Mouse (Mus musculus) embryonic fibroblast, embryonic 13.5 days (primary cell): ENCODE measurements at regions not wholly inside any gene's neighbourhood (a gene's known extent, or its start where the extent isn't known, plus 50 kb on each side); places are given as distances from the start of the nearest gene placed in this dataset.

Experiments
- H3K27ac ChIP-seq: 2 replicates; pipeline ENCODE4 v1.5.1; 2012; ENCODE audit warnings: low read length, control low read depth, inconsistent platforms; ENCODE audit not compliant: insufficient read depth
- H3K4me1 ChIP-seq: 2 replicates; pipeline ENCODE4 v1.6.1; 2011; ENCODE audit warnings: low read length; ENCODE audit not compliant: control insufficient read depth, insufficient read depth
- H3K4me3 ChIP-seq: 2 replicates; pipeline ENCODE4 v1.5.1; 2011; ENCODE audit warnings: mild to moderate bottlenecking, control low read depth, low read length; ENCODE audit not compliant: insufficient read depth
- CTCF ChIP-seq: IDR thresholded peaks from 2 replicates; pipeline ENCODE4 v1.5.1; 2011; ENCODE audit warnings: mild to moderate bottlenecking, control low read depth, low read length, moderate library complexity, borderline replicate concordance; ENCODE audit not compliant: insufficient read depth
- POLR2A ChIP-seq: IDR thresholded peaks from 2 replicates; pipeline ENCODE4 v1.6.1; 2011; ENCODE audit warnings: low read depth, mild to moderate bottlenecking, control low read depth, low read length, moderate library complexity

- no peak overlapping the region for H3K27ac ChIP-seq
- no peak overlapping the region for H3K4me3 ChIP-seq
- no peaks in the 10 kb centered on the region for H3K4me1 ChIP-seq
- TF ChIP-seq POLR2A (no peak), CTCF (no peak)
Observed at GRCm38 (mm10) chr19:21150241-21150640, 121.8 kb upstream of the Zfand5 start.

- peaks cover 6% of the 10 kb centered on the region; the same call in 1 of the 2 replicates for H3K4me1 ChIP-seq
- H3K4me3 ChIP-seq, result no peak overlapping the region
- H3K27ac ChIP-seq, result no peak overlapping the region
- TF ChIP-seq POLR2A (no peak), CTCF (no peak)
Observed at GRCm38 (mm10) chr19:21146860-21147390, 125.2 kb upstream of the Zfand5 start.

DNA sequence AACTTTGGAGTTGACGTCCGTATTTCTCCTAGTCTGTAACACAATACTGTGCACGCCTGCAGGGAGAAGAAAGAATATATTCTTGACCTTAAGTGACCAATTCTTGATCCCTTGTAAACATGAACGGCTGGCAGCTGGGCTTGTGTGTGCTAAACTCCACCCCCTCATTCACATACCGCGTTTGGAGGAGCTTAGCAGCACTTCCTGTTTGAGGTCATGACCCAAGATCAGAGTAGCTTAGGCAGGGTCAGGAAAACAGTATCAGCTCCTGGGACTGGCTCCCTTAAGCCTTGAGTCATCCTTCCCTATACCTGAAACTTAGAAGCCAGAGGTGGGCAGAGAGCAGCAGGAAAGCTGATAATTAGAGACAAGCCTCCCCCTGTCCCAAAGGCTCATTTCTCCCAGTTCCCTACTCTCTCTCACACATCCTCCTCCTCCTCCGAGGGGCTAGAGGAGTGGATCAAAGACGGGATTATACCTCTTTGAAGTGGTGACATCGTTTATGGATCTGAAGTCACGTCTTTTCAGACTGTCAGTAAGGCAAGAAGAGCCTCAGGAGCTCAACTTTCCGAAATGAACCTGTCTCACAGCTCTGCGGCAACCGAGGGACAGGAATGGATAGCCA lies 127.3 kb upstream of the Zfand5 start:
- Histone ChIP-seq H3K27ac (no peak overlapping the region), H3K4me3 (no peak overlapping the region), H3K4me1 (peaks cover 6% of the 10 kb centered on the region; the same call in 1 of the 2 replicates)
- no peak for TF ChIP-seq POLR2A
- TF ChIP-seq CTCF, result no peak

DNA sequence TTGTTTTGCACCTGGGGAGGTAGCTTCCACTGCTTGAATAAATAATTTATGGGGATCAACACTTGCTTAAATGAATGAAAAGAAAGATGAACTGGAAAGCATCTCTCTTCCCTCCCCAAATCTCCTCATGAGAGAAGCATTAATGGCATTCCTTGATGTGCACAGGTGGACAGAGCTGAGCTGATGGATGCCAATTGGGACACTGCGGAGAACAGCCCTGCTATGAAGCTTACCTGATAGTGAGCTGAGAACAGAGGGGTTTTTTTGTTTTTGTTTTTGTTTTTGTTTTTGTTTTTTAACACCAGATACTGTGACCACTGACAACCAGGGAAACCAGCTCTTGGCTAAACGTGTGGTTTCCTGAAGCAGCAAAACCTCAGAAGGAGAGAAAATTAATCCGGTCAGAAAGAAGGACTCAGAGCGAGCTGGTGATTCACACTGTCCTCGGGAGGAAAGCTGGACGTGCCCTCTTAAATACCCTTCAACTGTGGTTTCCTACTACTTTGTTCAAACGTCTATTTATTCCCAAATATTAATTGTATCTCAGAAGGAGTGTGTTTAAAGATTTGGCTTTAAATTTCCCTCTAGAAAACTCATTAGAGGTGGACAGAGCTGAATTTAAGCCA lies 128.0 kb upstream of the Zfand5 start:
- Histone ChIP-seq H3K4me1 (peaks cover 6% of the 10 kb centered on the region; the same call in 1 of the 2 replicates), H3K4me3 (no peak overlapping the region), H3K27ac (no peak overlapping the region)
- TF ChIP-seq POLR2A, result no peak
- TF ChIP-seq CTCF, result no peak

GRCm38 (mm10) chr19:21140456-21140855 lies 131.6 kb upstream of the Zfand5 start:
- no peak overlapping the region for H3K27ac ChIP-seq
- no peak for TF ChIP-seq POLR2A
- no peak for TF ChIP-seq CTCF

GRCm38 (mm10) chr19:21138998-21139495 lies 133.0 kb upstream of the Zfand5 start:
- no peaks in the 10 kb centered on the region for H3K4me1 ChIP-seq
- no peak overlapping the region for H3K4me3 ChIP-seq
- TF ChIP-seq POLR2A, result no peak
- TF ChIP-seq CTCF, result no peak
- no peak overlapping the region for H3K27ac ChIP-seq

More at GRCm38 (mm10) chr19:21140456-21140855, 131.6 kb upstream of the Zfand5 start:
- Histone ChIP-seq H3K4me3 (no peak overlapping the region), H3K4me1 (peaks cover 6% of the 10 kb centered on the region; the same call in 1 of the 2 replicates)

GRCm38 (mm10) chr19:21136756-21137155 lies 135.3 kb upstream of the Zfand5 start:
- TF ChIP-seq POLR2A, result no peak
- Histone ChIP-seq H3K4me1 (no peaks in the 10 kb centered on the region), H3K4me3 (no peak overlapping the region), H3K27ac (no peak overlapping the region)

DNA sequence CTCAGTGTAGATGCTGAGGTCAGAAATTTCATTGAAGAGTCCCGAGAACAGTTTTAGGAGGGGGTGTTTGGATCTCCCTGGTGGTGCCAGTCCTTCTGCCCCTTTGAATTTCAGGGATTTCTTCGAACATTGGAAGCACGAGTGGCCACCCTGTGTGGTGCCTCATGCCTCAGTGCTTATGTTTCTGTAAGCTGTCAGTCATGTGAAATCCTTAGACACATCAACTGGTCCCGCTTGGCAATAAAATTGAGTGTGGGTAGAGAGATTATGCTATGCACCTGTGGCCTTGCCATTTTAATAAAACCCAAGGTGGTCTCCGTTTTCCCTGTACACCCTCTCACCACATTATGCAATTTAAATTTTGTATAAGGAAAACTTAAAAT lies 136.1 kb upstream of the Zfand5 start:
- Histone ChIP-seq H3K27ac (no peak overlapping the region), H3K4me1 (no peaks in the 10 kb centered on the region), H3K4me3 (no peak overlapping the region)
- no peak for TF ChIP-seq CTCF
- no peak for TF ChIP-seq POLR2A

DNA sequence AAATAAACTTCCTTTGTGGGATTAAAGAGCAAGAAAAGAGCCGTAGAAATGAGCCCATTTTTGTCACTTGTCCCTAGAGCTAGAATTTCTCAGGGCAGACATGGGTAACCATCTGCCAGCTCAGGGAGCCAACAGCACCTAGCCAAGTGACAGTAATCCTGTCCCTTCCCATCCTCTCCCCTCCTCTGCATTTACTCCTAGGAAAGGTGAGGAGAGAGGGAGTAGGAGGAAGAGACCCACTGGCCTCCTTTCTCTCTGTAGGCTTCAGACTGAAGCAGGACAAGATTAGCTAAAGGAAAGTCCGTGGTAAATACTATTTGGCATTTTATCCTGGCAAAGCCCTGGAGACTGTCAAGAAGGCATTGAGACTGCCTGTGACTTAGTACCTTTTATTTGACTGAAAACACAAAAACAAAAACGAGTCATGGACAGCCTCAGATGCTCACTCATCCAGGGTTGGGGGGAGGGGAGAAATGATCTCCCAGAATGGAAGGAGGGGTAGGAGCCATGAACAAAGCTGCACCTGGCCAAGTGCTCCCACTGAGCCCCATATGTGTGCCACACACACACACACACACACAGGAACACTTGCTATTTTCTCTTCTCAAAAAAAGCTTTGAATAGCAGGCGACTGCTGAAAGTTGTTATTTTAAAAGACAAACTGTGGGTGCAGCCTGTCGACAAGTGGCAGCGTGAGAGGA lies 136.6 kb upstream of the Zfand5 start:
- no peak for TF ChIP-seq POLR2A
- no peak for TF ChIP-seq CTCF
- Histone ChIP-seq H3K27ac (no peak overlapping the region), H3K4me1 (no peaks in the 10 kb centered on the region), H3K4me3 (no peak overlapping the region)

- no peak overlapping the region for H3K27ac ChIP-seq
- H3K4me3 ChIP-seq, result no peak overlapping the region
- H3K4me1 ChIP-seq, result no peaks in the 10 kb centered on the region; the same call in 1 of the 2 replicates
- TF ChIP-seq CTCF (no peak), POLR2A (no peak)
Observed at GRCm38 (mm10) chr19:21129653-21130052, 142.4 kb upstream of the Zfand5 start.
